Comparison of ENCODE assay signal across 8 mouse cellular contexts in the genomic region with DNA sequence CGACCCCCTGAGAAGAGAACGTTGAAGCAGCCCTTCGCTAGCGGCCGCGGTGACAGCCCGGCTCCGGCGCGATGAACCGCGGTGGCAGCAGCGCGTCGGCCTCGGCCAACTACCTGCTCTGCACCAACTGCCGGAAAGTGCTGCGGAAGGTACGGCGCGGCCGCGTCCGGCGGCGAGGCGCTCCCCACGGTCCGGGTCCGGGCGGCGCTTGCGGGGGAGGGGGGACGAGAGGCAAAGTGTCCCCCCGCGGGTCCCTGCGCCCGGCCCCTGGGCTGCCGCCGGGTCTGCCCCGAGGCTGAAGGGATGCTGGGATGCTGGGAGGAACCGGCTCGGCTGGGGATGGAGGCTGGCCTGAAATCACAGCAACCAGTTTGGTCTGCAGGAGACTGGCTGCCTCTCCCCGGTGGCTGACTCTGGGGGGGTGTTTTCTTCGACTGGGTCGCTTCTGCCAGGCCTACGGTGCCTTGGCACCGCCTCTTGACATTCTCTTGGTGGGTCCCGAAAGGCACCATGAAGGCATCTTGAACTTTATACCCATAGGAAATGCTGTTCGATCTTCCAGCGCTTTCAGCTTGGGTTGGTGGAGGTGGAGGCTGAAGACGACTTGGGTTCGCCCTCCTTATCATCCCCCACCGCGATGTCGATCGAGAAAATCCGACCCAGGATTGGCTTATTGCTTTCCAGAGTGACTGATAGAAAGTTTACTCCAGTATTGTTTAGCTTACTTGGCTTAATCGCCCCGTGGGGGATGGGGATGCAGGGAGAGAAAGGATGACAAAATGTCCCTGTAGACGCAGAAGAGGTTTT. TPM values are rescaled to one million over a fixed set of nuclear protein-coding genes. Genes with fewer than 3 reads are reported as not detected.
DNase-seq lines count a peak whose midpoint lies in the region; ATAC-seq and TF ChIP-seq lines count a peak whose summit lies in the region.

No protein-coding gene starts in this region.

- peak overlapping the region; percentile 92 for H3K27ac ChIP-seq in intestine, embryonic 16.5 days (ENCODE audit: low read length)
- H3K27ac ChIP-seq in limb, embryonic 11.5 days (replicated peaks; ENCODE audit: low read depth, low read length) = peak overlapping the region; percentile 88
- H3K27ac ChIP-seq in midbrain, postnatal 0 days (ENCODE audit: low read depth, low read length) = peak overlapping the region; percentile 95

- peak overlapping the region; percentile 95 for H3K4me3 ChIP-seq in intestine, embryonic 16.5 days (ENCODE audit: low read length)
- H3K4me3 ChIP-seq in limb, embryonic 11.5 days (ENCODE audit: low read depth, low read length) = peak overlapping the region; percentile 67
- H3K4me3 ChIP-seq in midbrain, postnatal 0 days (ENCODE audit: low read depth, low read length) = peak overlapping the region; percentile 79

- ATAC-seq in intestine, embryonic 16.5 days = peak; percentile 67
- ATAC-seq in limb, embryonic 11.5 days (ENCODE audit: insufficient number of reproducible peaks, low FRiP score, low TSS enrichment, low read depth) = peak; percentile 62; the same call in 1 of the 2 replicates
- ATAC-seq in midbrain, postnatal 0 days (ENCODE audit: low FRiP score) = peak; percentile 67

- H3K36me3 ChIP-seq in intestine, embryonic 16.5 days (ENCODE audit: control insufficient read depth, insufficient read depth, low read length) = no peaks in the 10 kb centered on the region
- H3K36me3 ChIP-seq in limb, embryonic 11.5 days (ENCODE audit: control insufficient read depth, insufficient read depth, low read length) = no peaks in the 10 kb centered on the region
- H3K36me3 ChIP-seq in midbrain, postnatal 0 days (ENCODE audit: insufficient read depth, low read length) = no peaks in the 10 kb centered on the region

- TF ChIP-seq CTCF in midbrain, postnatal 0 days (IDR thresholded peaks at IDR 0.05) = no peak

- DNase-seq in thymus, adult 18-20 months = peak; percentile 63 to 70
- DNase-seq in thymus, postnatal 14 days = no peak
- peak; percentile 77 for DNase-seq in cerebellum, adult 9-10 months
- peak; percentile 3 to 34 for DNase-seq in gastrocnemius, adult 8-10 months (ENCODE audit: low spot score in 2 of 2)
- DNase-seq in limb, embryonic 11.5 days (ENCODE audit: low spot score) = peak; percentile 63
- peak; percentile 55 for DNase-seq in midbrain, postnatal 0 days (ENCODE audit: low spot score)
- peak; percentile 84 for DNase-seq in testis, postnatal 14 days (ENCODE audit: low spot score)

- H3K4me2 ChIP-seq in intestine, embryonic 16.5 days (ENCODE audit: low read depth, low read length) = peak overlapping the region; percentile 72
- peak overlapping the region; percentile 47 for H3K4me2 ChIP-seq in limb, embryonic 11.5 days (ENCODE audit: low read depth, severe bottlenecking)
- peak overlapping the region; percentile 54 for H3K4me2 ChIP-seq in midbrain, postnatal 0 days (ENCODE audit: low read depth, low read length, poor library complexity, severe bottlenecking)

- no peaks in the 10 kb centered on the region for H3K27me3 ChIP-seq in intestine, embryonic 16.5 days (replicated peaks; ENCODE audit: control insufficient read depth, insufficient read depth, low read length)
- H3K27me3 ChIP-seq in limb, embryonic 11.5 days (ENCODE audit: control insufficient read depth, insufficient read depth, low read length) = no peaks in the 10 kb centered on the region
- no peaks in the 10 kb centered on the region for H3K27me3 ChIP-seq in midbrain, postnatal 0 days (ENCODE audit: insufficient read depth, low read length)

- no peaks in the 10 kb centered on the region for H3K9me3 ChIP-seq in intestine, embryonic 16.5 days (ENCODE audit: control insufficient read depth, low read length)
- no peaks in the 10 kb centered on the region for H3K9me3 ChIP-seq in limb, embryonic 11.5 days (ENCODE audit: control insufficient read depth, low read length)
- H3K9me3 ChIP-seq in midbrain, postnatal 0 days (ENCODE audit: low read length) = no peaks in the 10 kb centered on the region

- under 1% methylated on average over 61 of the region's 61 CpGs for WGBS in intestine, embryonic 16.5 days
- 0% methylated on average over 43 of the region's 61 CpGs for WGBS in limb, embryonic 11.5 days
- under 1% methylated on average over 54 of the region's 61 CpGs for WGBS in midbrain, postnatal 0 days

- H3K9ac ChIP-seq in intestine, embryonic 16.5 days (ENCODE audit: low read depth, low read length) = peak overlapping the region; percentile 90
- H3K9ac ChIP-seq in limb, embryonic 11.5 days (ENCODE audit: low read length) = peak overlapping the region; percentile 88
- peak overlapping the region; percentile 79 for H3K9ac ChIP-seq in midbrain, postnatal 0 days (replicated peaks; ENCODE audit: low read length, poor library complexity, severe bottlenecking)

- H3K4me1 ChIP-seq in intestine, embryonic 16.5 days (ENCODE audit: control insufficient read depth, insufficient read depth, low read length) = peaks cover 11% of the 10 kb centered on the region
- H3K4me1 ChIP-seq in limb, embryonic 11.5 days (ENCODE audit: control insufficient read depth, insufficient read depth, low read length) = 0 out of 2 replicates have a peak, but pooled peaks cover 2% of the 10 kb centered on the region
- peaks cover 8% of the 10 kb centered on the region; the same call in 1 of the 2 replicates for H3K4me1 ChIP-seq in midbrain, postnatal 0 days (ENCODE audit: insufficient read depth, low read length)

RNA-seq across cellular contexts. Expression of gene Sesn3, which starts 1.8 kb away (rescaled TPM):
- 10 to 100 TPM; 13.9 to 20.4 (median 18.7) TPM for total RNA-seq in gastrocnemius, adult 8-10 months (2022)
- polyA plus RNA-seq in intestine, embryonic 16.5 days (2015; fragmentation: Nextera tagmentation; extraction: Ambion mirVana) = 10.4 and 10.6 TPM in 2 replicates
- 26.9 and 29.1 TPM in 2 replicates for polyA plus RNA-seq in limb, embryonic 11.5 days (2014; fragmentation: Nextera tagmentation; extraction: Ambion mirVana)
- total RNA-seq in midbrain, postnatal 0 days (2014; rRNA removed) = 59.2 and 73.0 TPM in 2 replicates
- polyA plus RNA-seq in midbrain, postnatal 0 days (2015; fragmentation: Nextera tagmentation; extraction: Ambion mirVana) = 18.2 and 22.9 TPM in 2 replicates
